Mouse (Mus musculus): ENCODE measurements around the gene Fscn1. TPM values are rescaled to one million over a fixed set of nuclear protein-coding genes. Genes with fewer than 3 reads are reported as not detected.

Fscn1 gene
- polyA plus RNA-seq, 1 experiment from 2014 or later, result 347 TPM

- peak; percentile 81 for ATAC-seq (ENCODE audit: insufficient read depth)
- no peak for TF ChIP-seq CTCF (IDR thresholded peaks at IDR 0.05; ENCODE audit: low read depth)
- peak overlapping the region; percentile 99 for H3K27ac ChIP-seq (ENCODE audit: low read depth)
- peak overlapping the region; percentile 69 for H3K4me3 ChIP-seq (ENCODE audit: low read depth, low read length)
- under 1% methylated on average over 43 of the region's 43 CpGs for WGBS
- H3K4me2 ChIP-seq, result peak overlapping the region; percentile 89
- peak; percentile 95 for DNase-seq
- H3K36me3 ChIP-seq (ENCODE audit: insufficient read depth), result peaks cover 8% of the 10 kb centered on the region
- H3K9me3 ChIP-seq (ENCODE audit: low read depth, low read length), result no peaks in the 10 kb centered on the region
- peaks cover 8% of the 10 kb centered on the region; the same call in 1 of the 2 replicates for H3K4me1 ChIP-seq (ENCODE audit: insufficient read depth)
- peak overlapping the region; percentile 96 for H3K9ac ChIP-seq
- H3K27me3 ChIP-seq (ENCODE audit: insufficient read depth, low read length), result no peaks in the 10 kb centered on the region
Observed at GRCm38 (mm10) chr5:142961881-142962443, 1.8 kb downstream of the Fscn1 start.

- peak overlapping the region; percentile 99 for H3K27ac ChIP-seq (ENCODE audit: low read depth)
- H3K9me3 ChIP-seq (ENCODE audit: low read depth, low read length), result no peaks in the 10 kb centered on the region
- DNase-seq (peak; percentile 80), ATAC-seq (ENCODE audit: insufficient read depth) (peak; percentile 5; the same call in 1 of the 2 replicates)
- peak overlapping the region; percentile 89 for H3K4me2 ChIP-seq
- TF ChIP-seq CTCF (IDR thresholded peaks at IDR 0.05; ENCODE audit: low read depth), result no peak
- H3K36me3 ChIP-seq (ENCODE audit: insufficient read depth), result peaks cover 11% of the 10 kb centered on the region
- H3K4me3 ChIP-seq (ENCODE audit: low read depth, low read length), result peak overlapping the region; percentile 69
- peak overlapping the region; percentile 96 for H3K9ac ChIP-seq
- 2% methylated on average over 11 of the region's 11 CpGs for WGBS
- no peaks in the 10 kb centered on the region for H3K27me3 ChIP-seq (ENCODE audit: insufficient read depth, low read length)
- peaks cover 8% of the 10 kb centered on the region; the same call in 1 of the 2 replicates for H3K4me1 ChIP-seq (ENCODE audit: insufficient read depth)
Observed at GRCm38 (mm10) chr5:142962444-142962961, 2.4 kb downstream of the Fscn1 start.

GRCm38 (mm10) chr5:142963003-142963704 lies 3.0 kb downstream of the Fscn1 start:
- H3K27me3 ChIP-seq (ENCODE audit: insufficient read depth, low read length), result no peaks in the 10 kb centered on the region
- peak overlapping the region; percentile 99 for H3K27ac ChIP-seq (ENCODE audit: low read depth)
- peak overlapping the region; percentile 89 for H3K4me2 ChIP-seq
- H3K9ac ChIP-seq, result peak overlapping the region; percentile 96
- DNase-seq (peak; percentile 85), ATAC-seq (ENCODE audit: insufficient read depth) (no peak)
- peaks cover 8% of the 10 kb centered on the region; the same call in 1 of the 2 replicates for H3K4me1 ChIP-seq (ENCODE audit: insufficient read depth)
- no peak for TF ChIP-seq CTCF (IDR thresholded peaks at IDR 0.05; ENCODE audit: low read depth)
- H3K36me3 ChIP-seq (ENCODE audit: insufficient read depth), result peaks cover 18% of the 10 kb centered on the region
- peak overlapping the region; percentile 69 for H3K4me3 ChIP-seq (ENCODE audit: low read depth, low read length)
- no peaks in the 10 kb centered on the region for H3K9me3 ChIP-seq (ENCODE audit: low read depth, low read length)
- WGBS, result 7% methylated on average over 13 of the region's 13 CpGs

GRCm38 (mm10) chr5:142963705-142964494 lies 3.8 kb downstream of the Fscn1 start:
- Histone ChIP-seq H3K9me3 (ENCODE audit: low read depth, low read length) (no peaks in the 10 kb centered on the region), H3K27me3 (ENCODE audit: insufficient read depth, low read length) (no peaks in the 10 kb centered on the region), H3K9ac (peak overlapping the region; percentile 96), H3K36me3 (ENCODE audit: insufficient read depth) (peaks cover 25% of the 10 kb centered on the region), H3K4me2 (peak overlapping the region; percentile 89), H3K4me3 (ENCODE audit: low read depth, low read length) (peak overlapping the region; percentile 69), H3K4me1 (ENCODE audit: insufficient read depth) (peaks cover 8% of the 10 kb centered on the region; the same call in 1 of the 2 replicates), H3K27ac (ENCODE audit: low read depth) (peak overlapping the region; percentile 12; the same call in 1 of the 2 replicates)
- TF ChIP-seq CTCF (IDR thresholded peaks at IDR 0.05; ENCODE audit: low read depth), result no peak
- WGBS, result 33% methylated on average over 17 of the region's 17 CpGs
- ATAC-seq (ENCODE audit: insufficient read depth) (no peak), DNase-seq (peak; percentile 76)

- 84% methylated on average over 6 of the region's 6 CpGs for WGBS
- Histone ChIP-seq H3K36me3 (ENCODE audit: insufficient read depth) (peaks cover 33% of the 10 kb centered on the region), H3K27ac (ENCODE audit: low read depth) (no peak overlapping the region), H3K9me3 (ENCODE audit: low read depth, low read length) (no peaks in the 10 kb centered on the region), H3K9ac (no peak overlapping the region), H3K4me2 (peak overlapping the region; percentile 89), H3K4me1 (ENCODE audit: insufficient read depth) (peaks cover 8% of the 10 kb centered on the region; the same call in 1 of the 2 replicates), H3K27me3 (ENCODE audit: insufficient read depth, low read length) (no peaks in the 10 kb centered on the region), H3K4me3 (ENCODE audit: low read depth, low read length) (no peak overlapping the region; the same call in 1 of the 2 replicates)
- ATAC-seq (ENCODE audit: insufficient read depth), result no peak
- no peak for TF ChIP-seq CTCF (IDR thresholded peaks at IDR 0.05; ENCODE audit: low read depth)
- DNase-seq, result no peak
Observed at GRCm38 (mm10) chr5:142964650-142965049, 4.5 kb downstream of the Fscn1 start.

- Histone ChIP-seq H3K27ac (ENCODE audit: low read depth) (no peak overlapping the region), H3K9me3 (ENCODE audit: low read depth, low read length) (no peaks in the 10 kb centered on the region), H3K4me1 (ENCODE audit: insufficient read depth) (peaks cover 8% of the 10 kb centered on the region; the same call in 1 of the 2 replicates), H3K9ac (no peak overlapping the region), H3K36me3 (ENCODE audit: insufficient read depth) (peaks cover 70% of the 10 kb centered on the region), H3K27me3 (ENCODE audit: insufficient read depth, low read length) (no peaks in the 10 kb centered on the region), H3K4me2 (no peak overlapping the region), H3K4me3 (ENCODE audit: low read depth, low read length) (no peak overlapping the region)
- WGBS, result 88% methylated on average over 14 of the region's 14 CpGs
- TF ChIP-seq CTCF (IDR thresholded peaks at IDR 0.05; ENCODE audit: low read depth), result no peak
- DNase-seq, result no peak
- ATAC-seq (ENCODE audit: insufficient read depth), result no peak
Observed at GRCm38 (mm10) chr5:142968411-142968810, 8.3 kb downstream of the Fscn1 start.
